Mouse (Mus musculus) myocyte (in vitro differentiated cells): Measurements from ENCODE around the gene Smarcc2. TPM values are rescaled to one million over a fixed set of nuclear protein-coding genes. Genes with fewer than 3 reads are reported as not detected.

ENCODE experiments used
- H3K27me3 ChIP-seq: one replicate; pipeline ENCODE4 v1.6.1; 2011; ENCODE audit not compliant: control insufficient read depth, insufficient read depth, insufficient read length
- H3K36me3 ChIP-seq: one replicate; pipeline ENCODE4 v1.6.1; 2011; ENCODE audit not compliant: control insufficient read depth, insufficient read depth
- H3K4me2 ChIP-seq: one replicate; pipeline ENCODE4 v1.6.1; 2011; ENCODE audit warnings: low read depth, control low read depth
- H3K4me3 ChIP-seq: one replicate; pipeline ENCODE4 v1.5.1; 2011; ENCODE audit warnings: mild to moderate bottlenecking, control low read depth, moderate library complexity
- H3K79me2 ChIP-seq: one replicate; pipeline ENCODE4 v1.6.1; 2011; ENCODE audit not compliant: control insufficient read depth, insufficient read depth
- H3ac ChIP-seq: one replicate; pipeline ENCODE4 v1.6.1; 2011; ENCODE audit not compliant: control insufficient read depth, insufficient read length
- CEBPB ChIP-seq: IDR thresholded peaks from 2 replicates; pipeline ENCODE4 v1.6.1; 2011; ENCODE audit warnings: mild to moderate bottlenecking, moderate library complexity; ENCODE audit not compliant: poor library complexity, insufficient read depth, severe bottlenecking
- E2F4 ChIP-seq: IDR thresholded peaks from one replicate; pipeline ENCODE4 v1.6.1; 2011; ENCODE audit warnings: mild to moderate bottlenecking, control low read depth, moderate library complexity; ENCODE audit not compliant: insufficient read depth
- MAX ChIP-seq: IDR thresholded peaks from one replicate; pipeline ENCODE4 v1.6.1; 2011; ENCODE audit warnings: low read depth, mild to moderate bottlenecking, control low read depth
- MYOD1 ChIP-seq, 3 experiments: IDR thresholded peaks; one replicate each; pipeline ENCODE4 v1.6.1; 2011; ENCODE audit warnings: control low read depth in 2 of 3, low read depth in 2 of 3, mild to moderate bottlenecking in 2 of 3, moderate library complexity in 1 of 3; ENCODE audit not compliant: insufficient read length in 2 of 3, control insufficient read depth in 1 of 3
- MYOG ChIP-seq, 3 experiments: IDR thresholded peaks; one replicate each; pipeline ENCODE4 v1.6.1; 2011; ENCODE audit warnings: control low read depth in 2 of 3, low read depth in 2 of 3, mild to moderate bottlenecking in 2 of 3; ENCODE audit not compliant: insufficient read length in 2 of 3, control insufficient read depth in 1 of 3, insufficient read depth in 1 of 3
- POLR2A ChIP-seq: IDR thresholded peaks from one replicate; pipeline ENCODE4 v1.6.1; 2011; ENCODE audit warnings: low read depth, mild to moderate bottlenecking, control low read depth, moderate library complexity; ENCODE audit not compliant: insufficient read length
- POLR2AphosphoS2 ChIP-seq: IDR thresholded peaks from one replicate; pipeline ENCODE4 v1.6.1; 2011; ENCODE audit warnings: low read depth, control low read depth; ENCODE audit not compliant: insufficient read length
- REST ChIP-seq: IDR thresholded peaks from one replicate; pipeline ENCODE4 v1.6.1; 2011; ENCODE audit warnings: mild to moderate bottlenecking, control low read depth, moderate library complexity; ENCODE audit not compliant: insufficient read depth, insufficient read length
- SRF ChIP-seq: IDR thresholded peaks from one replicate; pipeline ENCODE4 v1.6.1; 2011; ENCODE audit warnings: low read depth; ENCODE audit not compliant: control insufficient read depth, insufficient read length
- TCF12 ChIP-seq: IDR thresholded peaks from one replicate; pipeline ENCODE4 v1.6.1; 2011; ENCODE audit warnings: mild to moderate bottlenecking, control low read depth; ENCODE audit not compliant: poor library complexity, insufficient read depth, severe bottlenecking
- TCF3 ChIP-seq: IDR thresholded peaks from one replicate; pipeline ENCODE4 v1.6.1; 2011; ENCODE audit warnings: low read depth, control low read depth; ENCODE audit not compliant: insufficient read length
- USF1 ChIP-seq: IDR thresholded peaks from one replicate; pipeline ENCODE4 v1.6.1; 2011; ENCODE audit warnings: low read depth, mild to moderate bottlenecking, control low read depth, moderate library complexity
- polyA plus RNA-seq: library from polyadenylated mRNA; unstranded; fragments of >200 nt; fragmentation: generic; extraction: Trizol; gene quantifications from one replicate; pipeline ENCODE4 v1.2.1, GENCODE M21; 2012; ENCODE audit warnings: missing spikeins

Gene Smarcc2
- polyA plus RNA-seq, 1 experiment, result 52.5 TPM

GRCm38 (mm10) chr10:128460270-128460630 lies 1.2 kb downstream of the Smarcc2 start:
- H3K4me3 ChIP-seq, result peak overlapping the region; percentile 75
- H3K27me3 ChIP-seq, result no peaks in the 10 kb centered on the region
- peak overlapping the region; percentile 98 for H3K4me2 ChIP-seq
- TF ChIP-seq SRF (no peak), TCF12 (no peak), POLR2AphosphoS2 (no peak), REST (no peak), MYOG (IDR thresholded peaks at IDR 0.05; ENCODE audit: control insufficient read depth in 1 of 3, insufficient read depth in 1 of 3, insufficient read length in 2 of 3, low read depth in 2 of 3) (no peak), MYOD1 (IDR thresholded peaks at IDR 0.05; ENCODE audit: control insufficient read depth in 1 of 3, insufficient read length in 2 of 3, low read depth in 2 of 3) (no peak), E2F4 (no peak), USF1 (no peak), MAX (no peak), CEBPB (no peak), TCF3 (no peak), POLR2A (no peak)
- H3K79me2 ChIP-seq, result peaks cover 17% of the 10 kb centered on the region
- peak overlapping the region; percentile 100 for H3ac ChIP-seq
- H3K36me3 ChIP-seq, result peaks cover 38% of the 10 kb centered on the region

GRCm38 (mm10) chr10:128474366-128474765 lies 15.3 kb downstream of the Smarcc2 start:
- Histone ChIP-seq H3K36me3 (peaks cover 37% of the 10 kb centered on the region), H3ac (no peak overlapping the region), H3K4me2 (no peak overlapping the region), H3K4me3 (no peak overlapping the region), H3K79me2 (no peaks in the 10 kb centered on the region), H3K27me3 (no peaks in the 10 kb centered on the region)
- no peak for TF ChIP-seq MAX
- no peak for TF ChIP-seq TCF12
- no peak for TF ChIP-seq USF1
- no peak for TF ChIP-seq TCF3
- TF ChIP-seq CEBPB, result no peak

- Histone ChIP-seq H3K27me3 (no peaks in the 10 kb centered on the region), H3K4me2 (no peak overlapping the region), H3K36me3 (peaks cover 38% of the 10 kb centered on the region), H3ac (no peak overlapping the region), H3K79me2 (peaks cover 5% of the 10 kb centered on the region), H3K4me3 (no peak overlapping the region)
- TF ChIP-seq TCF12 (no peak), E2F4 (no peak), POLR2AphosphoS2 (no peak), MYOD1 (IDR thresholded peaks at IDR 0.05; ENCODE audit: control insufficient read depth in 1 of 3, insufficient read length in 2 of 3, low read depth in 2 of 3) (no peak), USF1 (no peak), TCF3 (no peak), SRF (no peak), POLR2A (no peak), MAX (no peak), CEBPB (no peak), REST (no peak), MYOG (IDR thresholded peaks at IDR 0.05; ENCODE audit: control insufficient read depth in 1 of 3, insufficient read depth in 1 of 3, insufficient read length in 2 of 3, low read depth in 2 of 3) (no peak)
Observed at GRCm38 (mm10) chr10:128486370-128486769, 27.3 kb downstream of the Smarcc2 start.

GRCm38 (mm10) chr10:128487861-128488712 lies 29.0 kb downstream of the Smarcc2 start:
- Histone ChIP-seq H3K36me3 (peaks cover 35% of the 10 kb centered on the region), H3K79me2 (peaks cover 22% of the 10 kb centered on the region), H3K27me3 (no peaks in the 10 kb centered on the region), H3K4me3 (no peak overlapping the region), H3ac (no peak overlapping the region), H3K4me2 (no peak overlapping the region)
- TF ChIP-seq POLR2A (no peak), E2F4 (no peak), TCF12 (no peak), REST (no peak), POLR2AphosphoS2 (no peak), MYOG (IDR thresholded peaks at IDR 0.05; ENCODE audit: control insufficient read depth in 1 of 3, insufficient read depth in 1 of 3, insufficient read length in 2 of 3, low read depth in 2 of 3) (no peak), CEBPB (no peak), USF1 (no peak), SRF (no peak), MAX (no peak), MYOD1 (IDR thresholded peaks at IDR 0.05; ENCODE audit: control insufficient read depth in 1 of 3, insufficient read length in 2 of 3, low read depth in 2 of 3) (no peak), TCF3 (no peak)
